Comparison of ENCODE assay signal across 16 mouse cellular contexts in the genomic region with DNA sequence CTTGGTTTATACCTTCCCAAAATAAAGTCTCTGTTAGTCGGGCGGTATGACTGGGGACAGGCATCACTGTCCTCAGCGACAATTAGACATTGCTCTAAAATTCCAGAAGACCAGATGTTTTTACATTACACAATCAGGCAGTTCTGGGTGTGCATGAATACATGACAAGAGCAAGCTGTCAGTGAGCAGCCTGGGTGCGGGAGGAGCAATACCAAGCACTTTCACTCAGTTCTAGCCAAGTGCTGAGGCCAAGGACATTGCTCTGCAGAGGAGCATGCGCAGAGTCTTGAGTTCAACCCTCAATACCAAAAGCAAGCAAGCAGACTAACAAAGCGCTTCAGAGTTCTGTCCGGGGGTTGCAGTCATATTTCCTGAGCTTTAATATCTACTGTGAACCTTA. TPM values are rescaled to one million over a fixed set of nuclear protein-coding genes. Genes with fewer than 3 reads are reported as not detected.
DNase-seq lines count a peak whose midpoint lies in the region; ATAC-seq lines count a peak whose summit lies in the region.
"Had no signal": no experiment of that assay in that cellular context is flagged by ENCODE, and none has a peak within 500 bp of the region (broad histone marks: within the 10 kb centered on the region; RNA-seq: fewer than 3 reads in every experiment).

No protein-coding gene starts in this region.

- 67% methylated on average over 7 of the region's 7 CpGs for WGBS in lung, embryonic 15.5 days

- no peaks in the 10 kb centered on the region for H3K9me3 ChIP-seq in lung, embryonic 15.5 days
- H3K9me3 ChIP-seq: embryonic facial prominence, embryonic 13.5 days; forebrain, embryonic 13.5 days; hindbrain, embryonic 15.5 days had no signal

- H3K4me1 ChIP-seq in lung, embryonic 15.5 days = 0 out of 2 replicates have a peak, but pooled peaks cover 2% of the 10 kb centered on the region
- H3K4me1 ChIP-seq: forebrain, embryonic 13.5 days; hindbrain, embryonic 15.5 days had no signal

- no peaks in the 10 kb centered on the region for H3K27me3 ChIP-seq in lung, embryonic 15.5 days
- H3K27me3 ChIP-seq: embryonic facial prominence, embryonic 13.5 days; forebrain, embryonic 13.5 days; hindbrain, embryonic 15.5 days had no signal

- no peak overlapping the region for H3K27ac ChIP-seq in lung, embryonic 15.5 days
- H3K27ac ChIP-seq: embryonic facial prominence, embryonic 13.5 days; forebrain, embryonic 13.5 days; hindbrain, embryonic 15.5 days had no signal

- H3K9ac ChIP-seq in lung, embryonic 15.5 days = no peak overlapping the region
- H3K9ac ChIP-seq: embryonic facial prominence, embryonic 13.5 days; forebrain, embryonic 13.5 days; hindbrain, embryonic 15.5 days had no signal

- no peak overlapping the region for H3K4me3 ChIP-seq in lung, embryonic 15.5 days
- H3K4me3 ChIP-seq: embryonic facial prominence, embryonic 13.5 days; forebrain, embryonic 13.5 days; hindbrain, embryonic 15.5 days had no signal

- peak; percentile 17 for DNase-seq in adrenal gland, postnatal 10 days
- DNase-seq in adrenal gland, postnatal 4 days (ENCODE audit: low spot score in 2 of 2) = no peak
- peak; percentile 40 for DNase-seq in ovary, adult 18-20 months (ENCODE audit: low spot score)
- no peak for DNase-seq in ovary, postnatal 10 days (ENCODE audit: low spot score)
- peak; percentile 51 for DNase-seq in testis, postnatal 10 days (ENCODE audit: low spot score)
- no peak for DNase-seq in spleen, adult 18-20 months
- DNase-seq in cerebellum, postnatal 14 days = no peak
- DNase-seq: cerebellum, adult 8-10 months had no signal

- H3K36me3 ChIP-seq in lung, embryonic 15.5 days = no peaks in the 10 kb centered on the region
- H3K36me3 ChIP-seq: embryonic facial prominence, embryonic 13.5 days; hindbrain, embryonic 15.5 days had no signal

- peak; percentile 88; the same call in 1 of the 2 replicates for ATAC-seq in lung, embryonic 15.5 days (ENCODE audit: borderline replicate concordance, extremely low read depth, low FRiP score, low TSS enrichment)
- ATAC-seq: forebrain, embryonic 13.5 days had no signal

- no peak overlapping the region for H3K4me2 ChIP-seq in lung, embryonic 15.5 days
- H3K4me2 ChIP-seq: embryonic facial prominence, embryonic 13.5 days; forebrain, embryonic 13.5 days; hindbrain, embryonic 15.5 days had no signal

RNA-seq across cellular contexts. Expression of gene Cga, which starts 14.5 kb away (rescaled TPM):
- not detected for total RNA-seq in adrenal gland, postnatal 10 days (2021)
- total RNA-seq in adrenal gland, postnatal 4 days (2021) = not detected
- polyA plus RNA-seq in lung, embryonic 15.5 days (2015; fragmentation: Nextera tagmentation; extraction: Ambion mirVana) = not detected in 2 replicates
- total RNA-seq: gastrocnemius, postnatal 4 days; megakaryocyte, adult 5-6 weeks; MEL had no signal
- polyA plus RNA-seq: forebrain, embryonic 13.5 days; hindbrain, embryonic 15.5 days; limb, embryonic 14.5 days had no signal

RNA-seq across cellular contexts. Expression of gene Zfp292, which starts 25.4 kb away (rescaled TPM):
- 10 to 100 TPM; 17.8 to 22.9 TPM for total RNA-seq in adrenal gland, postnatal 10 days (2021)
- 10 to 100 TPM; 29.1 to 32.0 TPM for total RNA-seq in adrenal gland, postnatal 4 days (2021)
- 16.2 and 16.7 TPM in 2 replicates for polyA plus RNA-seq in lung, embryonic 15.5 days (2015; fragmentation: Nextera tagmentation; extraction: Ambion mirVana)

Comparison
In these comparisons a context has a peak if more than half of its experiments do, and no peak if none do; other contexts are left out.
1. DNase-seq: peak in adrenal gland, postnatal 10 days (single experiment), ovary, adult 18-20 months (single experiment) and testis, postnatal 10 days (single experiment); none in adrenal gland, postnatal 4 days (0 of 2), ovary, postnatal 10 days (single experiment), spleen, adult 18-20 months (0 of 2) and cerebellum, postnatal 14 days (0 of 2).